Mouse (Mus musculus): Measurements from ENCODE around the gene Mtx1.
"Not testable (repeated sequence)": the region's sequence is repeated elsewhere in the genome, so short reads cannot be mapped to it uniquely, and the experiment has no call there.

Gene Mtx1

GRCm38 (mm10) chr3:89183959-89184315, 43.0 kb downstream of the Mtx1 start:
- in situ Hi-C loops (cut with MboI, MseI), result no loop called here

- in situ Hi-C loops (cut with MboI, MseI), result no loop called here
Measured at GRCm38 (mm10) chr3:89183058-89183958, 43.6 kb downstream of the Mtx1 start, which contains the start of gene Fam189b. TSS of gene Fam189b (plus strand) at chr3:89183143.

- in situ Hi-C loops (cut with MboI, MseI), result no loop called here
Measured at GRCm38 (mm10) chr3:89182531-89183057, 44.3 kb downstream of the Mtx1 start.

GRCm38 (mm10) chr3:89181749-89182500, 45.0 kb downstream of the Mtx1 start:
- in situ Hi-C loops (cut with MboI, MseI), result no loop called here

GRCm38 (mm10) chr3:89179056-89179455, 47.8 kb downstream of the Mtx1 start:
- in situ Hi-C loops (cut with MboI, MseI), result no loop called here

GRCm38 (mm10) chr3:89178107-89178385, 48.8 kb downstream of the Mtx1 start:
- in situ Hi-C loops (cut with MboI, MseI), result no loop called here

- in situ Hi-C loops (cut with MboI, MseI), result no loop called here
Measured at GRCm38 (mm10) chr3:89177242-89178106, 49.4 kb downstream of the Mtx1 start, which contains the start of gene Scamp3. TSS of gene Scamp3 (plus strand) at chr3:89177473.

GRCm38 (mm10) chr3:89176421-89176820, 50.5 kb downstream of the Mtx1 start:
- in situ Hi-C loops (cut with MboI, MseI), result no loop called here

GRCm38 (mm10) chr3:89175544-89175943, 51.3 kb downstream of the Mtx1 start:
- in situ Hi-C loops (cut with MboI, MseI), result no loop called here

GRCm38 (mm10) chr3:89174844-89175243, 52.0 kb downstream of the Mtx1 start:
- in situ Hi-C loops (cut with MboI, MseI), result no loop called here

- in situ Hi-C loops (cut with MboI, MseI), result no loop called here
Measured at GRCm38 (mm10) chr3:89166945-89167344, 59.9 kb downstream of the Mtx1 start.

GRCm38 (mm10) chr3:89165268-89165870, 61.5 kb downstream of the Mtx1 start:
- in situ Hi-C loops (cut with MboI, MseI), result no loop called here

- in situ Hi-C loops (cut with MboI, MseI), result no loop called here
Measured at GRCm38 (mm10) chr3:89164506-89165267, 62.2 kb downstream of the Mtx1 start, which contains the start of gene Clk2. TSS of gene Clk2 (plus strand) at chr3:89164795.

GRCm38 (mm10) chr3:89163643-89164245, 63.1 kb downstream of the Mtx1 start:
- in situ Hi-C loops (cut with MboI, MseI), result no loop called here

GRCm38 (mm10) chr3:89163123-89163522, 63.8 kb downstream of the Mtx1 start:
- in situ Hi-C loops (cut with MboI, MseI), result no loop called here

- in situ Hi-C loops (cut with MboI, MseI), result no loop called here
Measured at GRCm38 (mm10) chr3:89161786-89162185, 65.1 kb downstream of the Mtx1 start.

- in situ Hi-C loops (cut with MboI, MseI), result not testable (repeated sequence)
Measured at GRCm38 (mm10) chr3:89161207-89161606, 65.7 kb downstream of the Mtx1 start.

- in situ Hi-C loops (cut with MboI, MseI), result loop anchor here in 1 of 2 experiments (5.0 kb wide), 2 partner anchors 37 to 67 kb away; partner anchors contain the start of gene Rusc1
Measured at GRCm38 (mm10) chr3:89159616-89160344, 67.1 kb downstream of the Mtx1 start, which contains the start of gene Hcn3. TSS of gene Hcn3 (minus strand) at chr3:89160196.

GRCm38 (mm10) chr3:89159211-89159610, 67.7 kb downstream of the Mtx1 start:
- in situ Hi-C loops (cut with MboI, MseI), result loop anchor here in 1 of 2 experiments (5.0 kb wide), 2 partner anchors 37 to 67 kb away; partner anchors contain the start of gene Rusc1
